Mouse (Mus musculus): Measurements from ENCODE around the gene Sult2b1.

GRCm38 (mm10) chr7:45722348-45722713 is 62.1 kb downstream of the Sult2b1 start:
- TF ChIP-seq CTCF (conservative IDR thresholded peaks at IDR 0.05; ENCODE audit: low read length): no peak
- TF ChIP-seq NANOG (IDR thresholded peaks at IDR 0.05; ENCODE audit: borderline replicate concordance, low read length): no peak

Data from E14TG2a.4 (cell line).